Mouse (Mus musculus) liver, adult 2 months (tissue): ENCODE measurements around the gene Vps8. TPM values are rescaled to one million over a fixed set of nuclear protein-coding genes. Genes with fewer than 3 reads are reported as not detected.

ENCODE experiments used
- DNase-seq: peaks from one replicate; pipeline ENCODE4 v3.0.0-alpha.2; 2011; ENCODE audit warnings: low read depth, low spot score; ENCODE audit errors: extremely low read depth
- H3K27ac ChIP-seq: fragments of 200-500 bp; replicated peaks from 2 replicates; pipeline ENCODE4 v1.5.1; 2012; ENCODE audit warnings: low read depth, mild to moderate bottlenecking, control low read depth, inconsistent platforms, low read length; ENCODE audit not compliant: insufficient read depth
- H3K27me3 ChIP-seq: fragments of 200-500 bp; 2 replicates; pipeline ENCODE4 v1.6.1; 2012; ENCODE audit warnings: mild to moderate bottlenecking, moderate library complexity, low read length, inconsistent platforms; ENCODE audit not compliant: control insufficient read depth, insufficient read depth
- H3K36me3 ChIP-seq: fragments of 200-500 bp; 2 replicates; pipeline ENCODE4 v1.6.1; 2012; ENCODE audit warnings: low read length, inconsistent platforms; ENCODE audit not compliant: control insufficient read depth, insufficient read depth
- H3K4me1 ChIP-seq: fragments of 200-500 bp; 2 replicates; pipeline ENCODE4 v1.6.1; 2011; ENCODE audit warnings: low read length; ENCODE audit not compliant: control insufficient read depth, insufficient read depth
- H3K4me3 ChIP-seq: fragments of 200-500 bp; 2 replicates; pipeline ENCODE4 v1.5.1; 2011; ENCODE audit warnings: low read depth, mild to moderate bottlenecking, control low read depth, low read length, moderate library complexity; ENCODE audit not compliant: insufficient read depth
- H3K79me2 ChIP-seq: fragments of 200-500 bp; 2 replicates; pipeline ENCODE4 v1.6.1; 2012; ENCODE audit warnings: inconsistent platforms, mild to moderate bottlenecking, low read length, moderate library complexity; ENCODE audit not compliant: control insufficient read depth, insufficient read depth
- H3K9ac ChIP-seq: fragments of 200-500 bp; 2 replicates; pipeline ENCODE4 v1.6.1; 2012; ENCODE audit warnings: low read depth, mild to moderate bottlenecking, control low read depth, inconsistent platforms, low read length
- CTCF ChIP-seq: fragments of 200-500 bp; IDR thresholded peaks from 2 replicates; pipeline ENCODE4 v1.5.1; 2011; ENCODE audit warnings: low read depth, low read length, control low read depth
- POLR2A ChIP-seq: fragments of 200-500 bp; IDR thresholded peaks from 2 replicates; pipeline ENCODE4 v1.6.1; 2011; ENCODE audit warnings: low read length, control low read depth; ENCODE audit not compliant: insufficient read depth; ENCODE audit errors: extremely low read depth
- WGBS: fragments of 180-500 bp; shearing (Covaris S2); methylation state at CpG from one replicate; pipeline ENCODE4 v1.1.7; 2018; 5-methylcytosine and 5-hydroxymethylcytosine counted together
- polyA plus RNA-seq: library from polyadenylated mRNA; depleted of rRNA; stranded (reverse); fragments of >200 nt; gene quantifications from 2 replicates; pipeline ENCODE4 v1.2.3, GENCODE M21; 2012
- total RNA-seq: library from RNA; depleted of rRNA; stranded (reverse); fragments of >200 nt; gene quantifications from 2 replicates; pipeline ENCODE4 v1.2.3, GENCODE M21; 2014

Vps8 gene
- total and polyA plus RNA-seq, 2 experiments = 5.4 to 6.8 TPM

- no peaks in the 10 kb centered on the region for H3K27me3 ChIP-seq
- H3K36me3 ChIP-seq = no peaks in the 10 kb centered on the region
- no peak for DNase-seq
- H3K27ac ChIP-seq = no peak overlapping the region
- no peaks in the 10 kb centered on the region for H3K79me2 ChIP-seq
- WGBS = 66% methylated on average over 3 of the region's 3 CpGs
- H3K9ac ChIP-seq = no peak overlapping the region
- peaks cover 20% of the 10 kb centered on the region for H3K4me1 ChIP-seq
- no peak for TF ChIP-seq POLR2A
- TF ChIP-seq CTCF = no peak
- no peak overlapping the region for H3K4me3 ChIP-seq
Observed at GRCm38 (mm10) chr16:21644574-21644973, 221.7 kb downstream of the Vps8 start.

DNA sequence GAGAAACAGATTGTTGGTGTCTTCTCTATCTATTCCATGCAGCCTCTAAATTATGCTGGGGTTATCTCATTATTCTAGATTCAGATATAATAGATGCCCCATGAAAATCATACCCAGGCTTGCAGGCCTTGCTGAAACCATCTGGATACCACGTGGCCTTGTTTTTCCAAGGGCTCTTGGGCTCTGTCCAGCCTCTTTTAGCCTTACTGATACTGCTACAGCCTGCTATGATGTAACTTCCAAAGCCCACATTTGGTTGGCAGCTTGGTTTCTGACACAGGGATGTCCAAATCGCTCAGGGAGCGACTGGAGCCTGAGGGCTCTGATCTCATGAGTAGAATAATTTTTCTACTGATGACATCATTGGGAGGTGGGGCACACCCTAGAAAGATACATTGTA, 223.0 kb downstream of the Vps8 start:
- Histone ChIP-seq H3K4me3 (no peak overlapping the region), H3K79me2 (no peaks in the 10 kb centered on the region), H3K27ac (no peak overlapping the region), H3K9ac (no peak overlapping the region), H3K4me1 (peaks cover 20% of the 10 kb centered on the region), H3K27me3 (no peaks in the 10 kb centered on the region), H3K36me3 (no peaks in the 10 kb centered on the region)
- no peak for DNase-seq
- TF ChIP-seq CTCF (no peak), POLR2A (no peak)
- WGBS = 59% methylated on average over 3 of the region's 3 CpGs

GRCm38 (mm10) chr16:21646496-21646895, 223.6 kb downstream of the Vps8 start:
- Histone ChIP-seq H3K79me2 (no peaks in the 10 kb centered on the region), H3K36me3 (no peaks in the 10 kb centered on the region), H3K4me3 (no peak overlapping the region), H3K27ac (no peak overlapping the region), H3K4me1 (peaks cover 15% of the 10 kb centered on the region), H3K9ac (no peak overlapping the region), H3K27me3 (no peaks in the 10 kb centered on the region)
- no peak for DNase-seq
- 98% methylated on average over 3 of the region's 3 CpGs for WGBS
- TF ChIP-seq CTCF (no peak), POLR2A (no peak)

DNA sequence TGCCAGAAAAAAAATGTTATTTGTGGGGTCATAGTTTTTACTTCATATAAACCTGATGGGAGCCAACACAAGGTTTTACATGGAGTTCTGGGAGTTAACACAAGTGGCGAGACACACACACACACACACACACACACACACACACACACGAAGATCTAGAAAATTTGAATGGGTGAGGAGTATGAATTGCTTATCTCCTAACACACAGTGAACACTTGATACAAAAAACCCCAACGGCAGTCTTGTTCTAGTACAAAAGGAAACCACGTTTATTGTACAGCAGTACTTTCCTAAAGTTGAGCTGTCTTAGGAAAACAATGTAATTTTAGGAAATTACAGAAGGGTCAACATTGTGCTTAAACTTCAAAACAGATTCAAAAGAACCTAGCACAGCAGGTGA, 225.9 kb downstream of the Vps8 start:
- 86% methylated on average over 4 of the region's 4 CpGs for WGBS

GRCm38 (mm10) chr16:21650289-21650688, 227.4 kb downstream of the Vps8 start:
- H3K4me1 ChIP-seq = no peaks in the 10 kb centered on the region
- no peak for DNase-seq
- no peak overlapping the region for H3K4me3 ChIP-seq
- TF ChIP-seq CTCF (no peak), POLR2A (no peak)
- no peak overlapping the region for H3K9ac ChIP-seq
- H3K27me3 ChIP-seq = no peaks in the 10 kb centered on the region
- no peak overlapping the region for H3K27ac ChIP-seq
- no peaks in the 10 kb centered on the region for H3K36me3 ChIP-seq
- H3K79me2 ChIP-seq = no peaks in the 10 kb centered on the region
- WGBS = 95% methylated on average over 3 of the region's 3 CpGs

More for the DNA sequence above, 225.9 kb downstream of the Vps8 start:
- no peak for DNase-seq
- TF ChIP-seq POLR2A (no peak), CTCF (no peak)
- Histone ChIP-seq H3K4me3 (no peak overlapping the region), H3K9ac (no peak overlapping the region), H3K79me2 (no peaks in the 10 kb centered on the region), H3K27ac (no peak overlapping the region), H3K36me3 (no peaks in the 10 kb centered on the region), H3K4me1 (peaks cover 4% of the 10 kb centered on the region; the same call in 1 of the 2 replicates), H3K27me3 (no peaks in the 10 kb centered on the region)

DNA sequence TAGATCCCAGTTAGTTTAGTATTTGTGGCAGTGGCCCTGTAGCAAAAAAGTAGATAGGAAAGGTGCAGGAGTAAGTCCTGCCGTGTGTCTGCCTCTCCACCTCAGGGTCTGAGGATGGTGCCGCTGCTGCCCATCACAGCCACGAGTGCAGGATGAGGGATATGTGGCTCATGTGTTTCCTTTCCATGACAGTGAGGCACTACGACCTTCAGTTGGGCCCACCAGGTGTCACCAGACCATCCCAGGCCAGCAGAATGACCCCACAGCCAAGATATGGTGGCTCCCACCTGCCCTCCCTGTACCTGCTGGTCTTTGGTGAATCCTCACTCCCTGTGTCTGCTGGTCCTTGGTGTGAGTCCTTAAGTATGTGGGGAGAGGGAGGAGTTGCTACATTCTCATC, 228.2 kb downstream of the Vps8 start:
- Histone ChIP-seq H3K36me3 (no peaks in the 10 kb centered on the region), H3K27me3 (no peaks in the 10 kb centered on the region), H3K27ac (no peak overlapping the region), H3K4me1 (peaks cover 3% of the 10 kb centered on the region; the same call in 1 of the 2 replicates), H3K79me2 (no peaks in the 10 kb centered on the region), H3K4me3 (no peak overlapping the region), H3K9ac (no peak overlapping the region)
- 82% methylated on average over 4 of the region's 4 CpGs for WGBS
- TF ChIP-seq CTCF = no peak
- no peak for TF ChIP-seq POLR2A
- no peak for DNase-seq
